Mouse (Mus musculus): Measurements from ENCODE around the gene Sap25. TPM values are rescaled to one million over a fixed set of nuclear protein-coding genes. Genes with fewer than 3 reads are reported as not detected.

Sap25 gene
- polyA plus RNA-seq, 1 experiment from 2014 or later: 6.4 TPM

GRCm38 (mm10) chr5:137678736-137679135 is 37.6 kb downstream of the Sap25 start:
- Histone ChIP-seq H3K4me1 (peaks cover 18% of the 10 kb centered on the region), H3K9me3 (no peaks in the 10 kb centered on the region), H3K27ac (no peak overlapping the region), H3K27me3 (ENCODE audit: insufficient read depth, poor library complexity, severe bottlenecking) (no peaks in the 10 kb centered on the region), H3K36me3 (peaks cover 28% of the 10 kb centered on the region; the same call in 1 of the 2 replicates), H3K4me3 (no peak overlapping the region)
- DNase-seq (ENCODE audit: low spot score): no peak
- WGBS: 85% methylated on average over 3 of the region's 3 CpGs

DNA sequence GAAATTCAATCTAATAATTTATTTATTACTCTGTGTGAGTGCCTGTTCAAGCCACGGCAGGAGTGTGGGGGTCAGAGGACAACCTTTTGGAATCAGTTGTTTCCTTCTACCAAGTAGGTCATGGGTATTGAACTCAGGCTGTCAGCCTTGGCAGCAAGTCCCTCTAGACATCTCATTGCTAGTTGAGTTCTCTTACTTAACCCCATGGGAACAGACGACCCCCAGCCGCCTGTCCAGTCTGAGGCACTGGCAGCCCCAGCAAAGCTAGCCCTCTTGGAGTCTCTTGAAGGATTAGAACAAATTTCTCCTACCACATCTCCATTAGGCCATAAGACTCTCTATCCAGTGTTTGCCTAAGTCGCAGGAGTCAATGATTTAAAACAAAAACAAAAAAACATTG is 38.6 kb downstream of the Sap25 start:
- H3K36me3 ChIP-seq: peaks cover 26% of the 10 kb centered on the region; the same call in 1 of the 2 replicates
- DNase-seq (ENCODE audit: low spot score): no peak
- 85% methylated on average over 4 of the region's 4 CpGs for WGBS

DNA sequence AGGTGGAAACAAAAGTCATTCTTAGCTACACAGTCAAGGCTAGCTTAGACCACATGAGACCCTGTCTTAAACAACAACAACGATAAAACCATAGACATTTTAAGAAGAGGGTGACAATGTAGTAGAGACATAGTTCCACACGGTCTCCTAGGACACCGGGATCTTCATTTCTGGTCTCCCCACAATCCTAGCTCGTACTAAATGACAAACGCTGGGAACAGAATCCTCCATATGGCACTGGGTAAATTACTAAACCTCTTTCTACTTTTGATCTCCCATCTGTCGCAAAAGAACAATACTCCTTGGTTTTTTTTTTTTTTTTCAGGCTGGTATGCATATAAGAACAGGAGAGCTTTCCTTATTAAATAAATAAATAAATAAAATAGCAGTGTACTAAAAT is 41.4 kb downstream of the Sap25 start:
- H3K4me3 ChIP-seq: peak overlapping the region; percentile 88; the same call in 1 of the 2 replicates
- H3K36me3 ChIP-seq: peaks cover 13% of the 10 kb centered on the region; the same call in 1 of the 2 replicates
- H3K9me3 ChIP-seq: no peaks in the 10 kb centered on the region
- H3K27ac ChIP-seq: no peak overlapping the region
- H3K4me1 ChIP-seq: peaks cover 35% of the 10 kb centered on the region
- WGBS: 87% methylated on average over 6 of the region's 6 CpGs
- 0 out of 2 replicates have a peak, but pooled peaks cover 6% of the 10 kb centered on the region for H3K27me3 ChIP-seq (ENCODE audit: insufficient read depth, poor library complexity, severe bottlenecking)
- no peak for DNase-seq (ENCODE audit: low spot score)

More for the DNA sequence above, 38.6 kb downstream of the Sap25 start:
- Histone ChIP-seq H3K4me3 (no peak overlapping the region), H3K4me1 (peaks cover 23% of the 10 kb centered on the region), H3K27ac (no peak overlapping the region), H3K9me3 (no peaks in the 10 kb centered on the region), H3K27me3 (ENCODE audit: insufficient read depth, poor library complexity, severe bottlenecking) (no peaks in the 10 kb centered on the region)

DNA sequence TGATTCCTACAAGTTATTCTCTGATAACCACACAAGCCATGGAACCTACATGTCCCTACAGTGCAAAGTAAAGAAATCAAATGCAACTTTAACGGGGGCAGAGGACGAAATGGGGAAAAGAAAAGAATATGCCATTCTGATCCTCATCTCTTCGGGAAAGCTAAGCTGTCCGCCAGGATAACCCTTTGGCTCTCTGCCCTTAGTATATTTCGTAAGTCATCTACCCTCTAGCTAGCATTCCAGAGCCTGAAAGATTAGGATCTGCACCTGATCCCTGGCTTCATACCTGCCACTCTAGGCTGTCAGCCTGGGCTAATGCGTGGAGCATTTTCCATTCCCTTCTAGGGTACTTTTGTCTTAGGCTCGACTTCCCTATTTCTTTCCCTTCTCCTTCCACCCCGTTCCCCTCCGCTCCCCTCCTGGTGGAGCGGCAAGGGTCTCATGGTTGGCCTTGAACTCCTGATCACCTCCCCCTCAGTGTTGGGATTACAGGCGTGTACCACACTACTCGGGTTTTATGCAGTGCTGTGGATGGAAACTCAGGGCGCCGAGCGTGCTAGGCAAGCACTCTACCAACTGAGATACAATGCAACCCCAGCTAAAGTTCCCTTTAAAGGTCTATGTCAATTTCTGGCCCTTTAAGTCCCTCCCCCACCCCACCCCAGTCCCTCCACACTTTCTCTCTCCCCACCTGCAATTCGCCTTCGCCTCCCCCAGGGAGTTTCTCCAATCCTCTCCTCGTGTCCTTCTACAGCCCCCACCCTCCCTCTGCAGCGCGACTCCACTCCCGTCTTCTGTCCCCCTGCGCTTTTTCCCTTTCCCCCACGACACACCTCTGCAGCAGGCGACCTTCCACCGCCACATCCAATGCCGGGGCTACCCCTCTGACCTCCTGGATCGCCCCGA is 42.5 kb downstream of the Sap25 start:
- no peaks in the 10 kb centered on the region for H3K9me3 ChIP-seq
- 14% methylated on average over 28 of the region's 28 CpGs for WGBS
- H3K27ac ChIP-seq: peak overlapping the region; percentile 89
- DNase-seq (ENCODE audit: low spot score): no peak
- 0 out of 2 replicates have a peak, but pooled peaks cover 6% of the 10 kb centered on the region for H3K27me3 ChIP-seq (ENCODE audit: insufficient read depth, poor library complexity, severe bottlenecking)
- peaks cover 35% of the 10 kb centered on the region for H3K4me1 ChIP-seq
- H3K36me3 ChIP-seq: peaks cover 12% of the 10 kb centered on the region; the same call in 1 of the 2 replicates
- peak overlapping the region; percentile 88 for H3K4me3 ChIP-seq

DNA sequence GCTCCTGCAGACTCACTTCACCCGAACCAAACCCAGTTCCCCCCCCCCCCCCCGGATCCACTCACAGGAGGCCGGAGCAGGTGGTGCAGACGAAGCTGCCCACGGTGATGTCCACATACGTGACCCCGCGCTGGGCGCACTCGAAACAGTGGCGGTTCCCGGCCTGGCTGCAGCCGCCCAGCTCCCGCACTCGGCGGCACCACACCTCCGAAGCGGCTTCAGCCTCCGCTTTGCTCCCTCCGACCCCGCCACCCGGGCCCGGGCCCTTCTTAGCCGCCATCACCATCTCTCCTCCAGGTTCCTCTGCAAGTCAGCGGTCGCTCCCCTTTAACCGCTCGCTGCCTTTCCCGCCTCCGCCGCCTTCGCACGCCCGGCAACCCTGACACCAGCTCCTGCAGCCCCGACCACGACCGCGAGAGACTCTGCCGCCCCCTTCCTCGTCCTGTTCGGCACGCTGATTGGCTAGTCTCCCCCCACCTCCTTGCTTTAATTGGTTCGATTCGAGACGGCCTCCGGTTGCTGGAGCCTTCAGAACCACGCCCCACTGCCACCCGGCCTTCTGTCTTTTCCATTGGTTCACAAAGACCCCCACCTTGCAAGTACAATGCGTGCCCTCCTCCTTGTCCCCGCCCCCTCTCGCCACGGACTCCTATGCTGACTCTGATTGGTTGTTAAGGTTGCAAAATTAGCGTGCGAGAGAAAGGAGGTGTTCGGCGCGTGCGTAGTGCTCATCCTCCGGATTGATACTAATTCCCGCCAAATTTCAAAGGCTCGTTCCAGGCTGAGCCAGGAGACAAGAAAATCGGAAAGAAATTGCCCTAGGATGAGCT is 43.4 kb downstream of the Sap25 start, which contains the start of gene Agfg2:
TSS of gene Agfg2 (minus strand) at position 433 of the 830 bp plus-strand sequence.
- Histone ChIP-seq H3K27ac (peak within 1 kb of the TSS; percentile 89), H3K4me1 (peaks cover 35% of the 10 kb centered on the region), H3K9me3 (no peaks in the 10 kb centered on the region), H3K4me3 (peak within 1 kb of the TSS; percentile 88), H3K27me3 (ENCODE audit: insufficient read depth, poor library complexity, severe bottlenecking) (0 out of 2 replicates have a peak, but pooled peaks cover 6% of the 10 kb centered on the region), H3K36me3 (peaks cover 12% of the 10 kb centered on the region; the same call in 1 of the 2 replicates)
- peak; percentile 100 for DNase-seq (ENCODE audit: low spot score)
- 1% methylated on average over 62 of the region's 62 CpGs for WGBS

DNA sequence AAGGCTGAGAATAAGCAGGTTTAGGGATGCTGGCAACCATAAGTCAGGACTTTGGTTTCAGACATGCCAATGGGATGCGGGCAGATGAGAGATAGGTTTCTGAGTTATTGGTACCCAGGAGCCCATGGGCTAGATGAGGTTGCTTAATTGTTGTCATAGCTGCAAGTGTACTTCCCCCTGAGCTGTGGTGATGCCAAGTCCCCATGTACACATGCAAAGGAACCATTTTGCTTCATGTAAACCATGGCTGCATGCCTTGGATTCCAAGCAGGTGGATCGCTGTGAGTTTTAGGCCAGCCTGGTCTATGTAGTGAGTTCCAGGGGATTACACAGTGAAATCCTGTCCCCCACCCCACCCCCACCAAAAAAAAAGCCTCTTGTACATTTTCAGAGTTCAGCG is 44.5 kb downstream of the Sap25 start:
- peak overlapping the region; percentile 78; the same call in 1 of the 2 replicates for H3K27ac ChIP-seq

DNA sequence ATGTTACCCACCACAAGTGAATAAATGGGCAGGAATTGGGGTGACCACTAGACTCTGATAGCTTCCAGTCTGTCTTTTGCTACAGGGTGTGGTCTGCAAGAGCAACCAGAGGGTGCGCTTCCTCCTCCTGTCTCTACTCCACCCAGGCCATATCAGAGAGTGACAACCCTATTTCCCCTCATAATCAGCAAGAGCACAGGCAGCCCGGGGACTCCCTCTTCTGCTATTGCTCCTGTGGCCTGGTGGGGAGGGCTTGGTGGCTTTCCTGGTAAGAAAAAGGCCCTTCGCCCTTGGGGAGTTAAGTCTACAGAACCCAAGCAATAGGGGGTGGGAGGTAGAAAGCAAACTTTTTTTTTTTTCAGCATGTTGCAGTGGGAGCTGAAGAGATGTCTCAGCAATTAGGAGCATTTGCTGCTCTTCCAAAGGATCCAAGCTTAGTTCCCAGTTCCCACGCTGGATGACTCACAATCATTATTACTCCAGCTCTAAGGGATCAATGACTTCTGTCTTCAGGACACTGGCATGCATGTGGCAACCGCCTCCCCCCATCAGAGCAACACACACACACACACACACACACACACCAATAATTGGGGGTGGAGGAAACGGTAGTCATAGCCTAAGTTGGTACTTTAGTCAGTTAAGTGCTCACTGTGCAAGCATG is 45.1 kb downstream of the Sap25 start:
- WGBS: 71% methylated on average over 6 of the region's 6 CpGs
- Histone ChIP-seq H3K27me3 (ENCODE audit: insufficient read depth, poor library complexity, severe bottlenecking) (0 out of 2 replicates have a peak, but pooled peaks cover 6% of the 10 kb centered on the region), H3K4me3 (no peak overlapping the region), H3K4me1 (peaks cover 43% of the 10 kb centered on the region), H3K27ac (peak overlapping the region; percentile 78; the same call in 1 of the 2 replicates), H3K9me3 (no peaks in the 10 kb centered on the region), H3K36me3 (peaks cover 5% of the 10 kb centered on the region; the same call in 1 of the 2 replicates)
- peak; percentile 92 for DNase-seq (ENCODE audit: low spot score)

More for the DNA sequence above, 44.5 kb downstream of the Sap25 start:
- Histone ChIP-seq H3K27me3 (ENCODE audit: insufficient read depth, poor library complexity, severe bottlenecking) (0 out of 2 replicates have a peak, but pooled peaks cover 6% of the 10 kb centered on the region), H3K4me3 (no peak overlapping the region), H3K36me3 (peaks cover 8% of the 10 kb centered on the region; the same call in 1 of the 2 replicates), H3K9me3 (no peaks in the 10 kb centered on the region), H3K4me1 (peaks cover 40% of the 10 kb centered on the region)
- 93% methylated on average over 3 of the region's 3 CpGs for WGBS
- no peak for DNase-seq (ENCODE audit: low spot score)

DNA sequence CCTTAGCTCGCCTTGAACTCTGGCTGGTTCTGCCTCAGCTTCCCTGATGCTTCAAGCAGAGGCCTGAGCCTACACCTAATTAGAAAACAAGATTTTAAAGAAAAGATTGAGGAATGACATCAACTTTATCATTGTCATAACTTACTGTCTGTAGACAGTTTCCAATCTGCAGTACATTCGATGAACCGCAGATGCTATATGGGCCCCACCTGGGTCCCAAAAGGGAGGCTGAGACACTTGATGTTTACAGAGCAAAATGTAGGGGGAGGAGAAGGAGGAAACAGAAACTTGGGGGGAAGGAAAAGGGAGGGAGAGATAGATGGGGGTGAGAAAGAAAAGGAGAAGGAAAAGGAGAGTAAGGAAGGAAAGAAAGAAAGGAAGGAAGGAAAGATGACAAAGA is 48.8 kb downstream of the Sap25 start:
- 83% methylated on average over 3 of the region's 3 CpGs for WGBS
- Histone ChIP-seq H3K4me3 (no peak overlapping the region), H3K4me1 (peaks cover 20% of the 10 kb centered on the region), H3K27ac (peak overlapping the region; percentile 59), H3K36me3 (no peaks in the 10 kb centered on the region), H3K27me3 (ENCODE audit: insufficient read depth, poor library complexity, severe bottlenecking) (0 out of 2 replicates have a peak, but pooled peaks cover 6% of the 10 kb centered on the region), H3K9me3 (no peaks in the 10 kb centered on the region)
- no peak for DNase-seq (ENCODE audit: low spot score)

DNA sequence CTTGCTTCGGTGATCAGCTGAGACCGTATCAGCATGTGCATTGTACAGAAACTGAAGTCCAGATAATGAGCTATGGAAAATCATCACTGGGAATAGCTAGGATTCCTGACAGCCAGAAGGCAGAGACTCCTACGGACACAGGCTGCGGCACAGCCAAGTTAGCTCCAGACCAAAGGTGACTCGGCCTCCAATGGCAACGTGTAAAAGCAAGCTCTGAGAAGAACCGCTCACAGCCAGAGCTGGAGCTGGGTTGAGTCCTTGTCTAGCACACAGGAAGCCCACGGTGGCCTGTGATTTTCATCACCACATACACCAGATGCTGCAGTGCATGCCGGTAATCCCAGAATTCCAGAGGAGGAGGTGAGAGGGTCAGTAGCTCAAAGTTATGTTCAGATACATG is 49.4 kb downstream of the Sap25 start:
- Histone ChIP-seq H3K9me3 (no peaks in the 10 kb centered on the region), H3K36me3 (no peaks in the 10 kb centered on the region), H3K4me3 (peak overlapping the region; percentile 15; the same call in 1 of the 2 replicates), H3K27me3 (ENCODE audit: insufficient read depth, poor library complexity, severe bottlenecking) (0 out of 2 replicates have a peak, but pooled peaks cover 6% of the 10 kb centered on the region), H3K4me1 (peaks cover 14% of the 10 kb centered on the region), H3K27ac (peak overlapping the region; percentile 59)
- 40% methylated on average over 9 of the region's 9 CpGs for WGBS
- peak; percentile 78 for DNase-seq (ENCODE audit: low spot score)

GRCm38 (mm10) chr5:137691881-137692280 is 50.7 kb downstream of the Sap25 start:
- DNase-seq (ENCODE audit: low spot score): no peak
- H3K36me3 ChIP-seq: no peaks in the 10 kb centered on the region
- H3K9me3 ChIP-seq: no peaks in the 10 kb centered on the region
- no peak overlapping the region for H3K4me3 ChIP-seq
- no peaks in the 10 kb centered on the region for H3K27me3 ChIP-seq (ENCODE audit: insufficient read depth, poor library complexity, severe bottlenecking)
- H3K27ac ChIP-seq: no peak overlapping the region
- 77% methylated on average over 1 of the region's 1 CpGs for WGBS
- peaks cover 7% of the 10 kb centered on the region for H3K4me1 ChIP-seq
